Mouse (Mus musculus): Measurements from ENCODE around the gene C5ar1.
A peak's percentile ranks its signal among the peaks of the same experiment; 100 is the strongest.
"Not testable (repeated sequence)": the region's sequence is repeated elsewhere in the genome, so short reads cannot be mapped to it uniquely, and the experiment has no call there.

The C5ar1 gene

DNA sequence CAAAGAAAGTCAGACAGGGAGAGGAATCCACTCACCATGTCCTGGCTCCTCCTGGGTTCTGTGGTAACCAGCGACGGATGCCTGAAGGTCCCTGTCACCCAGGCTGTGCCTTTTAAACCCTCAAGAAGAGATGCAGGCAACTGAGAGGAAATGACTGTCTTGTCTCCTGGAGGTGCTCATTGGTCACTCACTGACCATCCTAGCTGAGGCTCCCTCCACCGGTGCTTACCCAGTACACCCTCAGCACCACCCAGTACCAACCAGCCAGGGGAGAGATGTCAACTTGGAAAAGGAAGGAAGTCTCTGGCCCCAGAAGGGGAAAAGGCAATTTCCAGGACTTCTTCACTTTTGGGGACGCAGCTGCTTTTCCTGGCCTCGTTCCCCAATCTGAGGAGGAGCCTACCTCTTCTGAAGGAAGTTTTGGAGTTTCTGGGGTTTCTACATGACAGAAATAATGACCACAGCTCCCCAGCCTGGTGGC, at the start of gene C5ar1:
Gene C5ar1 (minus strand): TSS at position 431 of the 481 bp plus-strand sequence.
- DNase-seq (ENCODE audit: low spot score in 2 of 2) = no peak

DNA sequence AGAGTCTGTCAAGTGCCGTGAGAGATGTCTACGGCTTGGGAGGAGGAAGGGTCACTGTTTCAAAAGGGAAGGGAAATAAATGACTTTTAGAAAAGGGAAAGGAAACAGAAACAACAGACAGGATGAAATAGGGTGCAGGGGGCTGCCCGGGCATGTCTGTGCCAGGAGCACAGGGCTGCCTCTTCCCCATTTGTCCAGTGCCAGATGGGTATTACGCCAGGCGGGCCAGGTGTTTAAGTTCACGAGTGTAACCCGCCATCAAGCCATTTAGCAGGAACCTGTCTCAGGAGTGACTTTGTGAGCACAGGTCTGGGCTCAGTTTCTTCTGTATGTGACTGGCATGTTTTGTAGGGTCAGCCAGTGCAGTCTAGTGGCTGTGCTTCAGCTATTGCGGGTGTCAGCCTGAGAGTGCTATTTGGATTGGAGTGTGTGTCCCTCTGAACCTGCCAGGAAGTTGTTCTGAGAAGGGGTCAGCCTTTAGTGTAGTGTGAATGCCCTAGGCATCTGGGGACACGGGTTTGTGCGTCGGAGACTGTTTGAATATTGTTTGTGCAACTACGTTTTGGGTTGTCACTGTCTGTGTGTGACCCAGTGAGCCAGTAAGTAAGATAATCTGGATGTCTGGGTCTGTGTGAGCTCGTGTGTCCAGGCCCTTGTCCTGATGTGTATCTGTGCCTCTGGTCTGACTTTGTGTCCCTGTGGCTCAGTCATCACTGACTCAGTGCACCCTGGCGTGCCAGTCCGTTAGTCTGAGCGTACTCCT, 49.4 kb upstream of the C5ar1 start:
- peak in 1 of 2 experiments; percentile 55 for DNase-seq (ENCODE audit: low spot score in 2 of 2)

DNA sequence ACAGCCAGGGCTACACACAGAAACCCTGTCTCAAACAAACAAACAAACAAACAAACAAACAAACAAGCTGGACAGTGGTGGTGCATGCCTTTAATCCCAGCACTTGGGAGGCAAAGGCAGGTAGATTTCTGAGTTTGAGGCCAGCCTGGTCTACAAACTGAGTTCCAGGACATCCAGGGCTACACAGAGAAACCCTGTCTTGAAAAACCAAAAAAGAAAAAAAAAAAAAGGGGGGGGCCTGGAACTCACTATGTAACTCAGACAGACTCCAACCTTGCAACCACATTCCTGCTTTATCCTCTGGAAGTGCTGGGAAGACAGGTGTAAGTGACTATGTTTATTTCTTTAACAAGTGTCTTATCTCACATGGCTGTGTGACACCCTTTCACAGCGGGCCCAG, 48.8 kb upstream of the C5ar1 start, which contains the start of gene Bbc3:
Gene Bbc3 (plus strand): TSS at position 301 of the 400 bp plus-strand sequence.
- not testable (repeated sequence) for DNase-seq (ENCODE audit: low spot score in 2 of 2)

DNA sequence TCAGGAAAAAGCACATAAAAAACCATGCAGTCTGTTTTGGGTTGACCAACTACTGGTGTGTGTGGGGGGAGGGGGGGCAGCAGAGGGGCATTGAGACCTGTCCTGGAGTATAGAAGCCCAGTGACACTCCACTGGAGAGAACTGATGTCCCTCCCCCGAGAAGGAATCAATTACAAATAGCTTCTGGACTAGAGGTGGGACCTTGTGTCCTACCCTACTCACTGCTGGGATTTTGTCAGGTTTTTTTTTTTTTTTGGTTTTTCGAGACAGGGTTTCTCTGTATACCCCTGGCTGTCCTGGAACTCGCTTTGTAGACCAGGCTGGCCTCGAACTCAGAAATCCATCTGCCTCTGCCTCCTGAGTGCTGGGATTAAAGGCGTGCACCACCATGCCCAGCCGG, 47.8 kb upstream of the C5ar1 start:
- not testable (repeated sequence) for DNase-seq (ENCODE audit: low spot score in 2 of 2)

DNA sequence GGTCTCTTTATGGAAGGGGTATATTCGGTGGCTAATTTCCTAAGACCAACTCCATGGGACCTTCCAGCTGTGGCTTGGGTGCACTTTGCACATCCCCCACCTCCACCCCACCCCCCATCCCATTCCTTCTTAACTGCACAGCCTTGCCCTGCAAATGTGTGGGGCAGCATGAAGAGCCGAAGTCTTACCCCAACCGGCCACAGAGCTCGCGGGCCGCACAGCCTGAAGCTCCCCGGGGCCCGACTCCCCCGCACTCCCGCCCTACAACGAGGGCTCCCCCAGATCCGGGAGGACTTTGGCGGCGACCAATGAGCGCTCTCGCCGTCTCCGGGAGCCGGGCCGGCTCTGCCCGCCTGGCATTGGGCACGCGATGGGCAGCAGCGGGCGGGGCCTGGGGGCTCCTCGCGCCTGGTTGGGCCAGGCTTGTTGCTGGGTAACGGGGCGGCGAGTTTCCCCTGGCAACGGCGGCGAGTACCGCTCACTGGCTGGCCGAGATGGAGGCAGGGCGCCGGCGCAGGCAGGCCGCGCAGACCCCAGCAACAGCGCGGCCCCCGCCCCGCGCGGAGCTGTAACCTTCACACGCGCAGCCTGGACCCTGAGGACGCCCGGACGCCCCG, 40.2 kb upstream of the C5ar1 start:
- DNase-seq (ENCODE audit: low spot score in 2 of 2) = peak; percentile 87 to 95

DNA sequence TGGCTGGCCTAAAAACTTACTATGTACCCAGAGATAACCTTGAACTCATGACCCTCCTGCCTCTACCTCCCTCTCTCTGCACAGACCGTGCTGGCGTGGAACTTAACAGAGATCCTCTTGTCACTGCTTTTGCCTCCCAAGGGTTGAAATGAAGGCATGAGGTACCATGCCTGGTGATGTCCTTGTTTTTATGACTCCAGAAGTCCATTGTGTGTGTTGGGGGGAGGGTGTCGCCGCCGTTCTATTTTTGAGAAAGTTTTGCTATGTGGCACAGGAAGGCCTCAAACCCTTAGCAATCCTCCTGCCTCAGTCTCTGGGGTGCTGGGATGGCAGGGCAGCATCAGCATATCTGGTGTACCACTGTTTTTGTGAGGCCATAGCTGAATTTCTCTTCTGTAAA, 39.6 kb upstream of the C5ar1 start:
- no peak for DNase-seq (ENCODE audit: low spot score in 2 of 2)

DNA sequence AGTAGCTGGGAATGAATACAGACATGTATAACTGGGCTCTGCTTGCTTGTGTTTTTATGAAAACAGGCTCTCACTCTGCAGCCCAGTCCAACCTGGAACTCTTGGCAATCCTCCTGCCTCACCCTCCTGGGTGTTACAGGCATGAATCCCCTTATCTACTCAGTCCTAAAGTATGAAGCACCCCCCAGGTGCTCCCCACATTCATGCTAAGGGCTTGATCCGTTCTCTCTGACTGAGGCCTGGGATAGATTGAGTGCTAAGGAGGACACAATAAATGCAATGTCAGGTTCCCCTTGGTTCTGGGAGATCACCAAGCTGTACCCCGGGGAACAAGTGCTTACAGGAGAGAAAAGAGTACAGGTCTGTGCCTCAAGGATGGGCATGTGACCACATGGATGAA, 38.3 kb upstream of the C5ar1 start:
- no peak for DNase-seq (ENCODE audit: low spot score in 2 of 2)

DNA sequence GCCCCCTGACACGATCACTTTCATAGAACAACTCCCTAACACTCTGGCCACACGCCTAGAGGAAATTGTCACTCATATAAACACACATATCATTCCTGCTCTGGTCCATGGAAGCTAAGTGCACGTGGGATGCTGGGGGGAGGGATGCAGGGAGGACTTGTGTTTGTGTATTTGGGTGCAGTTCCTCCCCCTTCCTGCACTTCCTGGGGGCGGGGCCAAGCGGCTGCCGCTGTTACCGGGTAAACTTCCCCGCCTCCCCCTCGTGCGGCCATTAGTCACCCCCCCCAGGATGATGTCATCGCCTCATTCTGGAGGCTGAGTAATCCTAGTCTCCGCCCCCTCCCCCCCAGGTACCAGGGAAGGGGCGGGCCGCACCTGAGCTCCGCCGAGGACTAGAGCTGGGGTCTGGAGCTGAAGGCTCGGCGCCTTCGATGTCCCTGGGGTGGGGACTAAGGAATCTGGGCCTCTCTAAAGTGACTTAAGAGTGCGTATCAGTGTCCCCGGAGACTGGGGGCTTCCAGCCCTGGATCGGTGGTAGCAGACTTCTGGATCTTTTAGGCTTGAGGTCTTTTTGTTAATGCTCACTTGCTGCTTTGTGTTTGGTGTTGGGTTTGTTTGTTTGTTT, 37.5 kb upstream of the C5ar1 start:
- peak in 1 of 2 experiments; percentile 80 for DNase-seq (ENCODE audit: low spot score in 2 of 2)

DNA sequence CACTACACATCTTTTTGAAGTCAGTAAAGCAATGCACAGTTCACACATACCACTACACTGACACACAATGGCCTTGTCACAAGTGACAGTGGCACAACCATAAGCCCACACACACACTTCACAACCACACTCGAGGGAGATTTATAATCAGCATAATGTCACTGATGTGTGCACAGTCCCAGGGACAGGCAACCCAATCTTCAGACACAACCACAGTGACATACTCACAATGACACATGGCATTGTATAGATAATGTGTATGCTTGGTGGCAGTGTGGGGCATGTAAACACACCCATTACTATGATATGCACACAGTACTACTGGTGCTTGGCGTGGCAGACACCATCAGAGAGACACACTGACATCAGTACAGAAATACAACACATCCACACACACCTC, 36.8 kb upstream of the C5ar1 start:
- DNase-seq (ENCODE audit: low spot score in 2 of 2) = no peak

DNA sequence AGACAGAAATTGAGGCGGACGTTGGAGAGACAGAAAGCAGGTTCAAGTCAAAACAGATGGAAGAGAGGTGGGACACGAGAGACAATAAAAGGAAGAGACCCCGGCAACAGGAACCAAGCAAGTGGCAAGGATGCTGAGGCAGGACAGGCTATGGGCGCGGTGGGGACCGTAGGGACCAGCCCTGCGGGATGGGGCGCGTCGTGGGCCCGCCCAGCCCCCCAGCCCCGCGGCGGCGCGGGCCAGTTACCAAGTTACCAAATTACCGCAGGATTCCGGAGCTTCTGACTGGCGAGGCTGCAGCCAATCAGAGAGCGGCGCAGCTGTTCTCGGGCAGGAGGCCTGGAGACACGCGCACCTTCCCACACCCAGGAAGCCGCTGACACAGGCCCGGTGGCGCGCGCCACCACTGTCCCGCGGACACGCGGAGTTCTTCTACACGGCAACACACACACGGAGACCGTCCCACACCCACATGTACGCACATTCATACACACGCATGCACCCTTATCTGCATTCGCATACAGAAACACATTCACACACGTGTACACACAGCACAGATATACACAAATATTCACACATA, 36.1 kb upstream of the C5ar1 start:
- DNase-seq (ENCODE audit: low spot score in 2 of 2) = peak in 1 of 2 experiments; percentile 80

DNA sequence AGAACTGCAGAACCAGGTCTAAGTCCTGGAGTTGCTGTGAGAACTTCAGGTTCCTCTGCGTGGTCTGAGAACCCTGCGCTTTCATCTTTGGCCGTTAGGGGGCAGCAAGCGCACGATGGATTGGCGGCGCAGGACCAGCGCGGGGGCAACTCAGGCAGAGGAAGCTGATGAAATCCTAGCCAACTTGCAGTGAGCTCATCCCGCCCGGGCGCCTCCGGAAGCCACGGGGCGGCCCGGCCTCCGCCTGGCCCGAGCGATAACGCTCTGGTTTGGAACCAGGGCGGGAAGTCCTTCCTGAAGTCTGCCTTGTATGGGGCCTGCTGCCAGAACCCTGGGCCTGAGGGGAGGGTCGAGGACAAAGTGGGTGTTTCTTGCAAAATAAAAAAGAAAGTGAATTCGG, 35.5 kb upstream of the C5ar1 start:
- peak; percentile 77 to 95 for DNase-seq (ENCODE audit: low spot score in 2 of 2)

DNA sequence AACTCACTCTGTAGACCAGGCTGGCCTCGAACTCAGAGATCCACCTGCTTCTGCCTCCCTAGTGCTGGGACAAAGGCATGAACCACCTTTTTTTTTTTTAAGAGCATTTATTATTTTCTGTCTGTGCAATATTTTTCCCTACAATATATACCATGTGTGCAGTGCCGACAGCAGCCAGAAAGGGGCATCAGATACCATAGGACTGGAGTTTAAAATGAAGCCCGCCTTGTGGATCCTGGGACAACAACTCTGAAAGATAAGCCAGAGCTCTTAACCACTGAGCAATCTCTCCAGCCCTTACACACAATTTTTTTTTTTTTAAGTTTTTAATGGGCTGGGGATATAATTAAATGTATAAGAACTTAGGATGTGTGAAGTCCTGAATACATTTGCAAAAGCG, 35.0 kb upstream of the C5ar1 start:
- DNase-seq (ENCODE audit: low spot score in 2 of 2) = no peak

DNA sequence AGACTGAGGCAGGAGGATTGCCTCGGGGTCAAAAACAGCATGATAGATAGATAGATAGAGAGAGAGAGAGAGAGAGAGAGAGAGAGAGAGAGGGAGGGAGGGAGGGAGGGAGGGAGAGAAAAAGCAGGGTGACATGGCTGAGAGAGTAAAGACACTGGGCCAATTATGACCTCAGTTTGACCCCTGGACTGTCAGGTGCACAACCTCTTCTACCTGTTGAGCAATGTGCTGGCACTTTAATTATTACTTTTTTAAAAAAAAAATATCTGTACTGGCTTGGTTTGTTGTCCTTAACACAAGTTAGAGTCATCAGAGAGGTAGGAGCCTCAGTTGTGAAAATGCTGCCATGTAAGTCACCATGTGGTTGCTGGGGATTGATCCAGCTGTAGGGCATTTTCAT, 28.5 kb upstream of the C5ar1 start:
- no peak for DNase-seq (ENCODE audit: low spot score in 2 of 2)

DNA sequence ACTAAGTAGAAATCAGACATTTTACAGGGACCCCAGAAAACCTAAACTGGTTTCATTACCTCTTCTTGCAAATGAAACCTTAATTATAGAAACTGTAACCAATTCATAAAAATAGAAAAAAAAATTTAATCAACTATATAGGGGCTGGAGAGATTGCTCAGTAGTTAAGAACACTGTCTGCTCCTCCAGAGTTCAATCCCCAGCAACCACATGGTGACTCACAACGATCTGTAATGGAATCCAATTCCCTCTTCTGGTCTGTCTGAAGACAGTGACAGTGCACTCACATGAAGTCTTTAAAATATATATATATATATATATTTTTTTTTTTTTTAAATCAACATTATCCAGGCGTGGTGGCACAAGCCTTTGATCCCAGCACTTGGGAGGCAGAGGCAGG, 27.7 kb upstream of the C5ar1 start:
- DNase-seq (ENCODE audit: low spot score in 2 of 2) = no peak

DNA sequence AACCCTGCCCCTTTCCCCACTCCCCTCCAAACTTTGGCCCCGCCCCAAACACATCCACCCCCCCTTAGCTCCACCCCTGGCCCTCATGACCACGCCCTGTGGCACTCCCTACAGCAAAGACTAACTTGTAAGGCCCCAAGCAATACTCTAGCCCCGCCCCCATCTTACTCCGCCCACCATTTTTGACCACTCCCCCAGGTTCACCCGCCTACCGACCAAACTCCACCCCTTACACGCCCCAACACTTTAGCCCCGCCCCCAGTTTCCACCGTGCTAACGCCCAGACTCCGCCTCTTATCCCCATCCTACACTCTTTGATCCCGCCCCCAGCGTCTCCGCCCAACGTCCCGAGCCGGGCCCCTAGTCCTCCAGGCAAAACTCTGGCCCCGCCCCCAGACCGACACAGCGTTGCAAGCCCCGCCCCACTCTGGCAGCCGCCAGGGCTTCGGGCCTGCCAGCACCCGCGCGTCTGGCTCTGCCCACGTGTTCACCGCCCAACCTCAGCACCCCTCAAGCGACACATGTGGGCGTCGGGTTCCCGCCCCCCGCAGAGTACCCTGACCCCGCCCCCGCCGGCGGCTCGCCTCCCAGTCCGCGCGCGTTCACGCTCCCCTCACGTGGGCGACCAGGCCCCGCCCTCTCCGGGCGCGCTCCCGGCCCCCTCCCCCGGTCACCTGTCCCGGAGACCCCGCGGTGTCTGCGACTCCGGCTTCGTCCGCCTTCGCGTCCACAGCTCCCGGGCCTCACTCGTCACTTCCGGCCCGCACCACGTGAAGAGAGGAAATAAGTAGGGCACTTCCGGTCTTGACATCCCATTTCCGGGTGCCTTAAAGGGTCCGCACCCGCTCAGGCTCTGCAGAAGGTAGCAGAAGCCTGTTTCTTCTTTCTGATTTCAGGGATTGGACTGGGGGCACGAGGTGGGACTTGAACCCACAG, 27.0 kb upstream of the C5ar1 start, which contains the start of gene Ccdc9:
Gene Ccdc9 (minus strand): TSS at position 770 of the 936 bp plus-strand sequence.
- peak; percentile 99 for DNase-seq (ENCODE audit: low spot score in 2 of 2)

DNA sequence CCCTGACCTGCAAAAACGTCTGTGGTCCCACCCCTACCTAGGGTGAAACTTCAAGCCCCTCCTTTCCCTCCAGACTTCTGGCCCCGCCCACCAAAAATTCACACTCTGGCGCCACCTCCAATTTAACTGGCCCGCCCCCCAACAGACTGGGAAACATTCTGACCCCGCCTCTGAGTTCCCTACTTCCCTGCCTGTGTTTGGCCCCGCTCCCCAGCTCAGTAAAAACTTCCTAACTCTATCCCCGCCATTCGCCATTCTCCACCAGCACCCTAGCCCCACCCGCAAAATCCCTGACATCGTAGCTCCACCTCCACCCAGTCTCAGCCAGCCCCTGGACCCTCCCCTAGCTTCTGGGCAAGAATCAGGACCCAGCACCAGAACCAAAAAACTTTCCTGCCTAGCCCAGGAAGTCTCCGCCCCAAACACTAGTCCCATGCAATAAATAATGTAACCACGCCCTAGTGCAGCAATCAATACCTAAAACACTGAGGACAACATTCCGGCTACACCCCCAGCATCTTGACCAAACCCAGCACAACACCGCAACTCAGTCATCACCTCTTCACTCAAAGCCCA, 26.2 kb upstream of the C5ar1 start:
- DNase-seq (ENCODE audit: low spot score in 2 of 2) = peak in 1 of 2 experiments; percentile 61

DNA sequence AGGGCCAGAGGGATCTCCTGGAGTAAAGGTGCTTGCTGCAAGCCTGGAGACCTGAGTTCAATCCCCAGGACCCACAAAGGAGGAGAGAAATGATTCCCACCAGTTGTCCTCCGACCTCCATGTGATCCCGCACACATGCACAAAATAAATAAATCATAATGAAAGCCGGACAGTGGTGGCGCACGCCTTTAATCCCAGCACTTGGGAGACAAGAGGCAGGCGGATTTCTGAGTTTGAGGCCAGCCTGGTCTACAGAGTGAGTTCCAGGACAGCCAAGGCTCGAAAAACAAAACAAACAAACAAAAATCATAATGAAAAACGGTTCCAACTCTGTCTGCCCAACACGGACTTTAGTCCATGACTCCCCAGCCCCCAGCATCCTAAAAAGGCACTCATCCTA, 25.6 kb upstream of the C5ar1 start:
- no peak for DNase-seq (ENCODE audit: low spot score in 2 of 2)

DNA sequence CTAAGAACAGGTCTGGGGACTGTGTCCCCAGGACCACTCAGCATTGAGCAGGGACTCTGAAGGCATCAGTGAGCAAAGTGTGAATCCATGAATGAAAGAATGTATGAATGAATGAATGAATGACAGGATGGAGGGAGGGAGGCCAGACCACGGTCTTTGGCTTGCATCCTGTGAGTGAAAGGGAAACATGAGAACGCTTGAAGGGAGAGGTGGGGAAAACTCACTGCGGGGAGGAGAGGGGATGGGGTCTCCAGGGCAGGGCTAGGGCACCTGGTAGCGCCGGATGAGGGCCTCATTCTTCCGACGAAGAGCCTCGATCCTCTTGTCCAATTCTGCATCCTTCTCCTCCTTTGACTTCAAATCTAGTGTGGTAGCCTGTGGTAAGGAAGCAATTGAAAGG, 24.7 kb upstream of the C5ar1 start:
- no peak for DNase-seq (ENCODE audit: low spot score in 2 of 2)

DNA sequence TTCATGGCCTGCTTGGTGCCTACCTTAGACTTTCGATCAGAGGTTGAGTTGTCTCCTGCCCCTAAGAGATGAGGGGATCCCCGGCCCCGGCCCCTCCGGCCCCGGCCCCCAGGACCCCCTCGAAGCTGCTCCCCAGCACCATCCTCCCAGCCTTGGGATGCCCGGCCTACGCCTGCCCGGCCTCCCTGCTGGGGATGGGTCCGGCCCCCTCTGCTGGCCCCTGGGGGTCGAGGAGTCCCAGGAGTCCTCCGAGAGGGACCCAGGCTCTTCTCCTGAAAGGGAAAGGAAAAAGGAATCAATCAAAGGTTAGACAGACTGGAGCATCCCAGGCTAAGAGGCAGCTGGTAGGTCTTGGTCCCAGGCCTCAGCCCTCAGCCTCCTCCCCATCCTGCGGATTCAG, 23.0 kb upstream of the C5ar1 start:
- no peak for DNase-seq (ENCODE audit: low spot score in 2 of 2)

DNA sequence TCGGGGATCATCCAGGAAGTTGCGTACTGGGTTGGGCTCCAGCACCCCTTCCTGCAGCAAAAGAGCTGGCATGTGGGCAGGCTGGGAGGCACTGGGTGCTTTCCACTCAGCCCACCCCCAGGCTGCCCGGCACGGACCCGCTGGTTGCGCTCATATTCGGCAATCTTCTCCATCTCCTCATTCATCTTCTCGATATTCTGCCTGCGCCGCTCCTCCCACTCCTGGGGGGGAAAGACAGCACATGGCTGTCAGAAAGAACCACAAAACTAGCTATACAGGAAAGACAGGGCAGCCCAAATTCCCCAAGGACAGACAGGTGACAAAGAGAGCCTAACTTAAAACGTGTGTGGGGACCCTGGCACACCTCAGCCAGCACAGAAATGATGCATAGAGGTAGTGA, 21.4 kb upstream of the C5ar1 start:
- no peak for DNase-seq (ENCODE audit: low spot score in 2 of 2)

All from left cerebral cortex, adult 9 months (tissue).